Mouse (Mus musculus) midbrain, embryonic 12.5 days (tissue): ENCODE data around the gene Glyctk. TPM values are rescaled to one million over a fixed set of nuclear protein-coding genes. Genes with fewer than 3 reads are reported as not detected.
A peak's percentile ranks its signal among the peaks of the same experiment; 100 is the strongest.

ENCODE experiments used
- microRNA counts: library from miRNA; unstranded; fragments of <30 nt; microRNA quantifications from one replicate; lab custom pipeline; 2017
- microRNA-seq: library from miRNA; unstranded; fragments of <30 nt; microRNA quantifications from one replicate; pipeline ENCODE4, GENCODE M21; 2017
- polyA plus RNA-seq: library from polyadenylated mRNA; unstranded; fragments of >200 nt; fragmentation: Nextera tagmentation; extraction: Ambion mirVana; gene quantifications from 2 replicates; pipeline ENCODE4 v1.2.1, GENCODE M21; 2016

Glyctk gene
- polyA plus RNA-seq, 1 experiment from 2014 or later = 11.0 TPM

MicroRNA genes within 50 kb of the gene (microRNA counts, 519-probe panel; counts per million panel counts)
- 7,967 counts per million, percentile 88 among the panel's probes with 10 or more counts for microRNA mmu-let-7g (lab: Ali Mortazavi, UCI)

Small RNAs within 50 kb of the gene (microRNA-seq; reads per million reads assigned to microRNA genes)
- gene Mir135a-1 (541 reads per million, percentile 71 among the genes with 10 or more reads in this experiment), gene Mirlet7g (19,583 reads per million, percentile 98 among the genes with 10 or more reads in this experiment)

Other genes starting within 250 kb of the Glyctk start
- gene Col6a5, start 197.5 kb downstream of the Glyctk start, polyA plus RNA-seq = 0.17 TPM in 1 of 2 replicates, not detected in the other
- gene Col6a4, start 61.4 kb downstream of the Glyctk start, polyA plus RNA-seq = 0.29 and 0.32 TPM in 2 replicates
- 35.6 and 36.3 TPM in 2 replicates for gene Wdr82, start 12.8 kb upstream of the Glyctk start, polyA plus RNA-seq
- 31.9 and 39.1 TPM in 2 replicates for gene Ppm1m, start 41.6 kb upstream of the Glyctk start, polyA plus RNA-seq
- gene Twf2, start 45.0 kb upstream of the Glyctk start, polyA plus RNA-seq = 53.1 and 58.0 TPM in 2 replicates
- gene Tlr9, start 64.5 kb upstream of the Glyctk start, polyA plus RNA-seq = not detected in 2 replicates
- 79.0 and 87.6 TPM in 2 replicates for gene Alas1, start 90.5 kb upstream of the Glyctk start, polyA plus RNA-seq
- 21.0 and 23.2 TPM in 2 replicates for gene Poc1a, start 122.9 kb upstream of the Glyctk start, polyA plus RNA-seq
- gene Dusp7, start 210.5 kb upstream of the Glyctk start, polyA plus RNA-seq = 14.5 and 14.9 TPM in 2 replicates